Mouse (Mus musculus): ENCODE results near the gene Macf1.
"Not testable (repeated sequence)": the region's sequence is repeated elsewhere in the genome, so short reads cannot be mapped to it uniquely, and the experiment has no call there.

Macf1 gene

GRCm38 (mm10) chr4:123448015-123448414 is 236.1 kb downstream of the Macf1 start:
- no peak for DNase-seq (ENCODE audit: low read depth, low spot score)

DNA sequence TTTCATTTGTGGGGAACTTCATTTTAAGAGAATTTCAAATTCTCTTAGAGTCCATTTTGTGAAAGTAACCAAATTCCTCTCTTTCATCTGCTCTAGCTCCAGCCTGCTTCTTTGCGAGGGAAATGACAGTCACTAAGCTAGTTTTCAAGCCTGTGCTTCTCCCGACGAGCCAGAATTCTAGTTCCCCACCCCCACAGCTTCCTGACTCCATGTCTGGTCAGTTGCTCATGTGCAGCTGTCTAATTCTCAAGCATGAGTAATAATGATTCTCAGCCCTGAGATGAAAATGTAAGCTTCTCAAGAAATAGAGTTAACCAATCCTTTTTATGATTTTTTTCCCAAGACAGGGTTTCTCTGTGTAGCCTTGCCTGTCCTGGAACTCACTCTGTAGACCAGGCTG is 236.9 kb downstream of the Macf1 start:
- no peak for DNase-seq (ENCODE audit: low read depth, low spot score)

DNA sequence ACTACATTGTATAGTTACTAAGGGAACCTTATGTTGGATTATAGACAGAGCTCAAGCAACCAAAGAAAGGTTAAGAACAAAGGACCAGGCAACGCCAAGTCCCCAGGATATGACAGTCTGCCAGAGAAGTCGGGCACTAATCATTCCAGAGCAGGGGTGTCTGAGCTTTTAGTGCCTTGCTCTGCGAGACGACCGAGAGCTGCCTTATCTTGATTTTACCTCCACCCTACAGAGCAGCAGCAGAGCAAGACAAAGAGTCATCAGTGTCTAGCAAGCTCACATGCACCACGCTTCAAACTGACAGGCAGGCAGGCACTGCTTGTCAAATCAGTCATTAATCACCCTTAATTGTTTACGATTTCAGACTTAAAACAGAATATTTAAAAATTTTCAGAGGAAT is 237.4 kb downstream of the Macf1 start:
- DNase-seq (ENCODE audit: low read depth, low spot score), result no peak

- DNase-seq (ENCODE audit: low read depth, low spot score), result not testable (repeated sequence)
These were observed 237.9 kb downstream of the Macf1 start for GRCm38 (mm10) chr4:123446221-123446620.

DNA sequence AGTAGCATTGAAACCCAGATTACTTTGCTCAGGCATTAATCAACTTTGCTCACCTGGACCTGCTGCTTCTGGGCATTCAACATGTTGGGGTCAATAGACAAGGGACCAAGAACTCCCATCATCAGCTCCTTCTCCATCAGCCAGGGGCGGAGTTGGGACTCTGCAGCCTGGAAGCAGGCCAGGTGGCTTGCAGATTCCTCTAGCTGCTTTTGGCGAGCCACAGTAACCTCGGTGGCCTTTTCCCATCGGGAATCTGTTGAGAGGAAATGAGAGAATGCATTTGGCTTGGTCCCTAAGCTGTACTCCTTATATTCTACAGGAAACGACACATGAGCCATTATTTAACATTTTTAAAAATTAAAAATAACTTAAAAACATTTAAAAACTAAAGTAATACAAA is 245.7 kb downstream of the Macf1 start:
- DNase-seq (ENCODE audit: low read depth, low spot score), result no peak

DNA sequence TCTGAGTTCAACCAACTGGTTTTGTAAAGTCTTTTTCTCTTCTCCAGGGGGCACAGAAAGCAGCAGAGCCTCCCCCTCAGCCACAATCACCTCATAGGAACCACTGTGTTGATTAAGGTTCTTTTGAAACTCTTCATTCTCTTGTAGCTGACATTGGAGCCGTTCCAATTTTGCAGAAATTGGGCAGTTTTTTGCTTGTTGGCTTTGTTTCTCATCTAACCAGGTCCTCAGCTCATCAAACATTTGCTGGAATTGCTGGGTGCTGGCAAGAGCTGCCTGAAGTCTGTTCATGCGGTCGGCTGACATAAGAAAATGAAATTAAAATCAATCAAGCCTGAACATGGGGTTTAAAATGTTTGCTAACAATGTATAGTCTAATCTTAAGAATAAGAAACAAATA is 251.0 kb downstream of the Macf1 start:
- DNase-seq (ENCODE audit: low read depth, low spot score), result no peak

- no peak for DNase-seq (ENCODE audit: low read depth, low spot score)
These were observed 252.2 kb downstream of the Macf1 start for GRCm38 (mm10) chr4:123431936-123432335.

DNA sequence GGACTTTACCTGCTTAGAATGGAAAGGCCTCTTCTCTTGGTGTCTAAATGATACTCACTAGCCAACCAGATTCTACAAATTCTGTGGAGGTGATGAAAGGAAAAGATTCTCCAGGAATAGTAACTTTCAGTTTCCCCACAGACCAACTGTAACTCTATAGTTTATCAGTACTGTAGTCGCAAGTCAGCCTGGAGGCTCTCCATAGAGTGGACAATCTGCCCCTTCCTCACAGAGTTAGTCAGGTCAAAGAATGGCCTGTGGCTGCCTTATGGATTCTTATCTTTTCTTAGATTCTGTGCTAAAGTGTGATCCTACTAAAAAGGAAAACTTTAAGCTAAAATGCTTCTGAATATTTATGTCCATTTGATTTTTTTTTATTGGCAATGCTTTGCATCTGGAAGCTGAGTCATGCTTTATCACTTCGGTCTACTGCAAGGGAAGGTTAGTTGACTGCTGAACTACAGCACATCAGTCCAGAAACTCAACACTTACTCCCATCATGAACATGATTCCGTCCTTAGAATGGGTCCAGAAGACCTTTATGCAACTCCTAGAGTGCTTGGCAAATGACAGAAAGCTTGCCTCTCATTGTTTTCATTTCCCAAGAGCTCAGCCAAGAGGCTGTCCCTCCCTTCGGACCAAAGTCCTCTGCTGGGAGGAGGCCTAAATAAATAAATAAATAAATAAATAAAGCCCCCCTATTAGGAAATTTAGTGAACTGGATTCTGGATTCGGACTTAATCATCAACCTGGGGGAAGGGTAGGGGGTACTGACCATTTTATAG is 256.1 kb downstream of the Macf1 start:
- no peak for DNase-seq (ENCODE audit: low read depth, low spot score)

DNA sequence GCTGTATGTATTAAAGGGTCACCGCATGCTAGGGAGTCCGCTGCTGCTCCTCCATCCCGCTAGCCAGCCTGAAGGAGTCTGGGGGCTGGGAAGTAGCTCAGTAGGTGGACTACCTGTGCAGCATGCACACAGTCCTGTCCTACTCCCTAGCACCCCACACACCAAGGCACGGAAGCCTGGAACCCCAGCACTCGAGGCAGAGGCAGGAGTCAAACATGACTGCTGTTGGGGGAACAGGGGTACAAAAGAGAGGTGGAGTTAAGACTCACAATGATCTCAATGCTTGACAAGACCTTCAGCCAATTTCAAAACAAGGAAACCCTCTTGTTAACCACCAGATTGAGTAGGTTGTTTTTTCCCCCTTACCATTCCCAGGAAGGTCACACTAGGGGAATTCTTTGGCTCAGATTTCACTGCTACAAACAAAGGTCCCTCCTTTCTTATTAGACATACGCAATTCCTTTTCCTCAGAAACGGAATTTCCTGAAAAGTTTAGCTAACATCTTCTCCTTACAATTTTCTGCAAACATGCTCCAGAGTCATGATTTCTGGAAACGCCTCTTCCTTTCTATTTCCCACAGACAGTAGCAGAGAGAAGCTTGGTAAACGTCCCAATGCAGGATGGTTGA is 256.8 kb downstream of the Macf1 start:
- no peak for DNase-seq (ENCODE audit: low read depth, low spot score)

DNA sequence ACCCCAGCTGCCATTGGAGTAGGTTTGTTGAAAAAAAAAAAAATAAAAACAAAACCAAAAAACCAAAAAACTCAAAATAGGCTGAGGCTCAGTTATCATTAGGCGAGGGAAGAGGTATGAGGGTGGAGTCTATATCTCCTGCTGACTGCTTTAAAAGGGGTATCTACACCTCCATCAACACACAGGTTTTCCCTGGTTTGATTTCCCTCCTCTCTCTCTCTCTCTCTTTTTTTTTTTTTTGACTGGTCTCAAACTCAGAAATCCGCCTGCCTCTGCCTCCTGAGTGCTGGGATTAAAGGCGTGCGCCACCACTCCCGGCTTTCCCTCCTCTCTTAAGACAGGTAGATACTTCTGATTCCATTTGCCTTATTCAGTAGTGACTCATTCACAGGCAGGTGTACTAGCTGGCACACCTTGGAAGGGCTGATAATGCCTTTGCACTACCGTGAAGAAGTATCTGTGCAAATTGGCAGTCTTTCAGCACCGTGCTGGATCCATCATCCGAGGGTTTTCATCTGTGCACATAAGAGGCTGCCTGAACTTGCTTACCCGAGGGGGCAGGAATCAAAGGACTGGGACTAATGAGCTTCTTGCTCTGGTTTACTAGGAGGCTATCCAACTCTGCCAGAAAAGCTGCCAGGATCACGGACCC is 257.6 kb downstream of the Macf1 start:
- no peak for DNase-seq (ENCODE audit: low read depth, low spot score)

DNA sequence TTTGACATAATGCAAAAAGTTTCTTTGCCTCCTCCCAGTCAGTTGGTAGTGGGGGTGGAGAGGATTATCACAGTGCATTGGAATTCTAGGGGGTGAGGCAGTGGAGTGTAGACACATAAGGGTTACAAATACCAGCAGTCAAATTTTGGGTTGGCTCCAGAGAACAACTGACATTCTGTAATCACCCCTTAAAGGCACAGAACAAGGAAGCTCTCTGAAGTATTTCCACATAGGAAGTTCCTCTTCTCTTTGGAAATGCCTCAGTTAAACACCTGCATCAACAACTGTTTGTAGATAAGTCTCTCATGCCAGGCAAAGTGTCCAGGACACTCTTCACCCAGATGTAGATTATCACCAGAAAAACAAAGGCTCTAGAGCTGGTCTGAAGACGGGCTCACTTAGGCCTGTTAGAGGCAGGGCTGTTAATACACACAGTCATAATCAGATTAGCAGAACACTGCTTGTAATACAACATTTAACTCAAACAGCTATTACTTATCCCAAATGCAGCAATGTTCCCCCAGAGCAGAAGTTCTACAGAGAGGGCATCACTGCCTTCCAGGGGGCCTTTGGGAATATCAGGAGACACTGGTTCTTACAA is 258.4 kb downstream of the Macf1 start:
- no peak for DNase-seq (ENCODE audit: low read depth, low spot score)

DNA sequence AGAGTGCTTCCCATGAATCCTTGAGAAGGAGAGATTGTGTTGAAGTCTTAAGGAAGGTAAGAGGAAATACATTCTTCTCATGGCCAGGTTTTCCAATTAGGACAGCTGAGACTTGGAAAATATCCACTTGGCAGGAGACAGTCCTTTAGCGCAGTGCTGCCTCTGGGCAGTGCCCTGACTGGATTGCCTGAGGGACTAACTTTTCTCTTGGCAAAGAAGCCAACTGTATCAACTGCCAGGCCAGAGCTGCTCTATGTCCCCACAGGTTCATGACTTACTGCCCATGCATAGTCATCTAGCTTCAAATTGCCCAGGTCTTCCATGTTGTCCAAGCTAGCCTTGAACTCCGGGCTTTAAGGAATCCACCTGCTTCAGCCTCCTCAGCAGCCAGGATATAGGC is 260.1 kb downstream of the Macf1 start:
- DNase-seq (ENCODE audit: low read depth, low spot score), result no peak

- no peak for DNase-seq (ENCODE audit: low read depth, low spot score)
These were observed 261.3 kb downstream of the Macf1 start for GRCm38 (mm10) chr4:123422828-123423227.

GRCm38 (mm10) chr4:123418032-123418431 is 266.1 kb downstream of the Macf1 start:
- DNase-seq (ENCODE audit: low read depth, low spot score), result no peak

DNA sequence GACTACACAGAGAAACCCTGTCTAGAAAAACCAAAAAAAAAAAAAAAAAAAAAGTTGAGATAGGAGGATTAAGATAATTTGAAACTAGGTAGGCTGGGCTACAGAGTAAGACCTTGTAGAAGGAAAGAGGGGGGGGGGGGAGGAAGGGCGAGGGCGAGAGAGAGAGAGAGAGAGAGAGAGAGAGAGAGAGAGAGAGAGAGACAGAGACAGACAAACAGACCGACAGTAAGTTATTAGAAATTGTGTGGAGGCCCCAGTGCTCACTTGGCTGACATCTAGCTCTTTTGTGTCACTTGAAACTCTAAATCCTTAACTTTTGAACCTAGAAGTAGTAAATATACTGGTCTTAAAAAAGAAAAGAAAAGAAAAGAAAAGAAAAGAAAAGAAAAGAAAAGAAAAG is 266.7 kb downstream of the Macf1 start:
- no peak for DNase-seq (ENCODE audit: low read depth, low spot score)

DNA sequence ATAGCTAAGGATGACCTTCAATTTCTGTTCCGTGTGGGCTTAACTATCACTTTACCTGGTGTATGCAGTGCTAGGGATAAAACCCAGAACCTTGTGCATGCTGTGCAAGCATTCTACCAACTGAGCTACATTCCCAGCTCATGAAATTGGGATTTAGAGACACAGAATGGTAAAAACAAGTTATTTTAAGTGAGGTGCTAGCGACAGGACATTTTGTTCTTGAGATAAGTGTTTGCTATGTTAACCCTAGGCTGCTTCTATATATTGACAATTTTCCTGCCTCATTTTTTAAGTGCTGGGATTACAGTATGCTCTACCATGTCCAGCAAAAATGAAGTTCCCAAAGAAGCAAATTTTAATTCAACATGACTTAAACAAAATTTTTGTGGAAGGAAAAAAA is 267.3 kb downstream of the Macf1 start:
- DNase-seq (ENCODE audit: low read depth, low spot score), result no peak

- DNase-seq (ENCODE audit: low read depth, low spot score), result no peak
These were observed 268.6 kb downstream of the Macf1 start for GRCm38 (mm10) chr4:123415566-123415965.

GRCm38 (mm10) chr4:123413876-123414275 is 270.3 kb downstream of the Macf1 start:
- no peak for DNase-seq (ENCODE audit: low read depth, low spot score)

DNA sequence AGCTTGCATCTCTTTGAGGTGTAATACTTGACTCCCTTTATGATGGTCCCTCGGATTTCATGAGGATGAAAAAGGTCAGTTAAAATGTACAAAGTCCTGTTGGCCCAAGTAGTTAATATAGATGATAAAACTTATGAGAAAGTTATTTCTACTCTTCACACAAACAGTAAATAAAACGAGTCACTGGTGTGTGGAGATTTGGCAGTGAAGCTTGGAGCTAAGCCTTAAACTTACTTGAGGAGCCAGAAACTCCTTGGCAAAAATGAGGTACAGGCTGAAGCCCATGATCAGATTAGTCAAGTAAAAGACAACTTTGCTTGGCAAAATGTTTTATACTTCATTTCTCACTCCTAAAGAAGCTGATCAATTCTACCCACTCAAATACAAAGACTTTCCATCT is 271.2 kb downstream of the Macf1 start:
- no peak for DNase-seq (ENCODE audit: low read depth, low spot score)

GRCm38 (mm10) chr4:123412528-123412878 is 271.7 kb downstream of the Macf1 start:
- DNase-seq (ENCODE audit: low read depth, low spot score), result peak; percentile 81

DNA sequence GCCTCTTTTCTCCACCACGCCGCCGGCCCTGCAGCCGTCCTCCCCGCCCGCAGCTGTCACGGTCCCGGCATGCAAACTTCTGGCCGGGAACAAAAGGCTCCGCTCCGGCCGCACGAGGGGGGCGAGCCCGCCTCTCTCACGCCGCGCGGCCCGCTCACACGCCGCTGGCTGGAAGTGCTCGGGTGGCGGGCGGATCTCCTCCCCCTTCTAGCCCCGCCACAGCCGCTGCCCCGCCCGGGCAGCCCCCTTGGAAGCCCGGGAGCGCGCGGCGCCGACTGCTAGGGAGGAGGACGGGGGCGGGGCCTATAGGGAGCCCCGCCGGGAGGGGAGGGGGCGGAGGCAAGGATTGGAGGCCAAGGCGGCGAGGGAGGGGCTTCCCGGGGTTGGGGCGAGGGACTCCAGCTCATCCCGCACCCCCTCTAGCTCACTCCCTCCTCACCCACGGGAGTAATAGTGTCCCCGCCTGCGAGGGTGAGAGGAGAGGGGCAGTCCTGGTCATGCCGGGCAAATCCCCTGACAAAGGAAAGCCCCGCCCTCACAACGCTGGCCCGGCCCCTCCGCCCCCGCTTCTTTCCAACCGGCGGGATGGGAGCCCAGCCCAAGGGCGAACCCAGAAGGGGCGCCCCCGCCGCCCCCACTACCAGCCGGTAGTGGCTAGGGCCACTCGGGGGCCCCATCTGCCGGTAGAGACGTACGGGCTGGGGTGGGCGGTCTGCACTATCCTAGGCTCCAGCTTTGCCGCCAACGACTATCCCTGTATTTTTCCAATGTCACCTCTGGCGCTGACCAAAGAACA is 272.2 kb downstream of the Macf1 start:
- peak; percentile 94 for DNase-seq (ENCODE audit: low read depth, low spot score)

Data from forelimb bud, embryonic 11.5 days (tissue).